Mouse (Mus musculus) gastrocnemius, postnatal 10 days (tissue): ENCODE data around the gene Gm19345. TPM values are rescaled to one million over a fixed set of nuclear protein-coding genes. Genes with fewer than 3 reads are reported as not detected.

ENCODE experiments used
- DNase-seq: peaks from one replicate; pipeline ENCODE4 v3.0.0; 2021; ENCODE audit warnings: mixed read lengths
- total RNA-seq, 2 experiments: library from RNA; stranded (reverse); gene quantifications; 2 replicates each; pipeline ENCODE4 v1.2.3; 2021

Gene Gm19345
- total RNA-seq, 2 experiments from 2014 or later: not detected

GRCm38 (mm10) chr7:19871943-19872601 is 20.3 kb downstream of the Gm19345 start:
- DNase-seq: no peak

- peak; percentile 31 for DNase-seq
Observed at GRCm38 (mm10) chr7:19875948-19876682, 24.3 kb downstream of the Gm19345 start.

- DNase-seq: no peak
Observed at GRCm38 (mm10) chr7:19876781-19877425, 25.1 kb downstream of the Gm19345 start.

- DNase-seq: no peak
Observed at GRCm38 (mm10) chr7:19880754-19881153, 29.0 kb downstream of the Gm19345 start.

- no peak for DNase-seq
Observed at GRCm38 (mm10) chr7:19887849-19888248, 36.0 kb downstream of the Gm19345 start, which contains the start of gene Ceacam19. Ceacam19 (minus strand) TSS chr7:19887965.

- DNase-seq: peak; percentile 65
Observed at GRCm38 (mm10) chr7:19889881-19890280, 38.1 kb downstream of the Gm19345 start.

Other genes starting within 250 kb of the Gm19345 start
- 10 to 100 TPM; 15.2 to 23.2 TPM for gene Clasrp, start 247.5 kb upstream of the Gm19345 start, total RNA-seq
- gene Relb, start 222.6 kb upstream of the Gm19345 start, total RNA-seq: 1 to 10 TPM; 7.3 to 9.0 TPM
- gene Clptm1, start 187.0 kb upstream of the Gm19345 start, total RNA-seq: 10 to 100 TPM; 45.7 to 48.2 TPM
- gene Apoc2, start 174.1 kb upstream of the Gm19345 start, total RNA-seq: under 1 TPM in 1 of 2 experiments, not detected in 1; 0.61 TPM
- not detected for gene Gm44805, start 170.6 kb upstream of the Gm19345 start, total RNA-seq
- under 1 TPM in 1 of 2 experiments, not detected in 1; 0.54 TPM for gene Apoc4, start 170.5 kb upstream of the Gm19345 start, total RNA-seq
- 1 to 10 TPM in 1 of 2 experiments, not detected in 1; 4.1 TPM for gene Apoc1, start 159.3 kb upstream of the Gm19345 start, total RNA-seq
- 100 to 1,000 TPM; 100 to 116 TPM for gene Apoe, start 152.8 kb upstream of the Gm19345 start, total RNA-seq
- 10 to 100 TPM; 59.3 to 63.3 TPM for gene Tomm40, start 136.6 kb upstream of the Gm19345 start, total RNA-seq
- gene Nectin2, start 101.5 kb upstream of the Gm19345 start, total RNA-seq: 10 to 100 TPM; 13.3 to 14.6 TPM
- gene Bcam, start 81.0 kb upstream of the Gm19345 start, total RNA-seq: 10 to 100 TPM; 60.3 to 68.9 TPM
- under 1 TPM; 0.38 to 0.59 TPM for gene Cblc, start 55.2 kb upstream of the Gm19345 start, total RNA-seq
- 1 to 10 TPM; 1.8 to 7.0 TPM for gene Bcl3, start 29.2 kb upstream of the Gm19345 start, total RNA-seq
- not detected for gene Ceacam16, start 9.3 kb downstream of the Gm19345 start, total RNA-seq
- not detected for gene Ceacam19, start 36.0 kb downstream of the Gm19345 start, total RNA-seq
- 10 to 100 TPM; 10.7 to 15.3 TPM for gene Pvr, start 69.2 kb downstream of the Gm19345 start, total RNA-seq
- gene Igsf23, start 98.8 kb downstream of the Gm19345 start, total RNA-seq: not detected
- not detected for gene Ceacam20, start 113.4 kb downstream of the Gm19345 start, total RNA-seq
- gene Nlrp9b, start 139.5 kb downstream of the Gm19345 start, total RNA-seq: not detected
- gene Vmn1r91, start 247.7 kb downstream of the Gm19345 start, total RNA-seq: not detected